Mouse (Mus musculus) erythroblast, embryonic 14.5 days (primary cell): Measurements from ENCODE around the gene Hoxa13.

Experiments
- GATA1 ChIP-seq: IDR thresholded peaks from 2 replicates; pipeline ENCODE4 v1.6.1; 2012; ENCODE audit warnings: low read length, inconsistent platforms, mixed read lengths
- TAL1 ChIP-seq: IDR thresholded peaks from 3 replicates; pipeline ENCODE4 v1.6.1; 2012; ENCODE audit warnings: low read length, inconsistent platforms, mixed read lengths

DNA sequence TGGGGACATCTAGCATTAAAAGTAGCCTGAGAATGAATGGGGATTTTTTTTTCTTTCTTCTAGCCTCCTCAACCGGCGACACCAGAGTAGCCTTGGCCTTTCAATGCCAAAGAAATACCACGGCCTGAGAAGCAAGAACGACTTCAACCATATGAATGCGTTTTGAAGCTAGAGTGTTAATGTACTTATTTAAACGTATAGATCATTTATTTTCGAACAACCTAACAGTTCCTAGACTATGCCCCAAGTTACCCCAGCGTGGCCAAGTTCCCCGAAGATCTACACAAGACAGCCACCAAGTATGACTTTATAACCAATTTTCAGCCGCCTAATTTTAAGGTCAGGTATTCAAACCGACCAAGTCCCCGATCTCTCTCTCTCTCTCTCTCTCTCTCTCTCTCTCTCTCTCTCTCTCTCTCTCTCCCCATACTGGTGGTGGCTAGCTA, 39.8 kb downstream of the Hoxa13 start:
- TF ChIP-seq GATA1, result no peak
- no peak for TF ChIP-seq TAL1
